Mouse (Mus musculus) lung, postnatal 36 days (tissue): Measurements from ENCODE around the gene Zcchc14.

ENCODE experiments used
- DNase-seq: peaks from one replicate; pipeline ENCODE4 v3.0.0; 2022; ENCODE audit warnings: mixed read lengths

The Zcchc14 gene

GRCm38 (mm10) chr8:121583653-121584052, 69.0 kb downstream of the Zcchc14 start:
- peak; percentile 62 for DNase-seq

GRCm38 (mm10) chr8:121580465-121580864, 72.2 kb downstream of the Zcchc14 start:
- DNase-seq = peak; percentile 83

GRCm38 (mm10) chr8:121578676-121579451, 73.8 kb downstream of the Zcchc14 start, which contains the start of gene Fbxo31:
Gene Fbxo31, minus strand, starts transcription at chr8:121578806.
- DNase-seq = peak; percentile 94

DNA sequence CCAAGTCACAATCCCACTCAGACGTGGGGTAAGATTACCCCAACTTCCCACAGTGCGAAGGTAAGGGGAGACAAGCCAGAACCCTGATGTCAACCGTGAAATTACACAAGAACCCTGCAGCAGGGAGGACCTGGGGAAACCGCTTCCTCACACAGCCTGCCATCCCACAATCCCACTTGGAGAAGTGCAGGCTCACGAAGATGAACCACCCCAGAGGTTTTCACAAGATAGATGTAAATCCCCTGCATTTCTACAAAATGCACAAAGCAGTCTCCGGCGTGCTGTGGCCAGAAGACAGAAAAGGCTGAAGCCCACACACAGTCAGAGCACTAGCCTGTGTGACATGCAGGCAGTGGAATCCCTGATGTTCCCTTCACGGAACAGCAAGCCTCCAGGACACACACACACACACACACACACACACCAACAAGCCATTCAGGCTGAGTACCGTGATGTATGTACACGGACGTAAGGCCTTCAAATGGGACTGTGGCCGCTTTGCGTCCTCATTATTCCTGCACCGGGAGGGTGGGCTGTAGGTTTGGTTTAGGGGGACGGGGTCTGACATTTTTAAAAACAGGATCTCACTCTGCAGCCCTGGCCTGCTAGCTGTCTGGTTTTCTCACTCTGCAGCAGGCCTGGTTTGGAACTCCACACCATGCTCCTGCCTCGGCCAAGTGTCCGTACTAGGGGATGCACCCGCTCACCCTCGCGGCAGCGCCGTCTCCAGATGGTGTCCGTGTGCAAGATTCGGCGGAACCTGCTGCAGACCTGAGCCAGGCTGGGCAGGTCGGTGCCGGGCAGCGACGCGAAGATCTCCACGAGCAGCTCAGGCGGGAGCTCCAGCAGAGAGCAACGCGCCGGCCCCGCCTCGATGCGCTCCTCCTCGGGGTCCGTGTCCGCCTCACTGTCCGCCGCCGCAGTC, 74.7 kb downstream of the Zcchc14 start:
- peak; percentile 21 for DNase-seq

- no peak for DNase-seq
These were observed 77.0 kb downstream of the Zcchc14 start for GRCm38 (mm10) chr8:121575661-121576060.

- peak; percentile 91 for DNase-seq
These were observed 79.4 kb downstream of the Zcchc14 start for GRCm38 (mm10) chr8:121573275-121573674.

DNA sequence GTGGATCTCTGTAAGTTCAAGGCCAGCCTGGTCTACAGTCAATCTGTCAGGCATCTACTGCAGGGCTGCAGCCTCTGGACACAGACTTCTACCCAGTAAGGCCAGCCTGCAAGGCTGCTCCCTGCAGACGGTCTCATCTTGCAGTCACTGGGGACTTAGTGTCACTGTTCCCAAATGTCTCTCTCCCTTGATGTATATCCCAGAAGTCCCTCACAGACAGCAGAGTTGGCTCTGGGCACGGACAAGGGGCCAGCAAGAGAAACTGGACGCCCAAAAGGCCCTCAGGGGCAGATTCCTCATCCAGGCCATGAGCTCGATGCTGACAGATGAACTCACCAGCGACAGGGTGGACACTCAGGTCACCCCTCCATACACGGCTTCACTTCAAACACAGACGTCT, 80.6 kb downstream of the Zcchc14 start:
- DNase-seq = no peak

DNA sequence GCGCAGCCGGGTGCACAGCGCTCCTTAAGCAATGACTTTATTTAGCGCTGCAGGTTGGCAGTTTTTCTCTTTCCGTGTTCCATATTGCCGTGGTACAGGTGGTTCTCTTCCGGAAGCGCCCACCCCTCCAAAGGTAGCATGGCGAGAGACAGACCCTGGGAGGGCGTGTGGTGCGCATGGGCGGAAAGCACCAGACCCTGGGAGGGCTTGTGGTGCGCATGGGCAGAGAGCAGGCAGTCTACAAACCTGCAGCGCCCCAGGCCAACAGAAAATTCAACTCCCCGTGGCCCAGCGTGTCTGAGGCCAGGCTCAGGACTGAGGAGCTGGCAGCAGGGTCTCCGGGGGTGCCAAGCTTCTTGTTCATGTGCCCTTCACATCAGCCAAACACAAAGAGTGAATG, 81.9 kb downstream of the Zcchc14 start:
- no peak for DNase-seq

DNA sequence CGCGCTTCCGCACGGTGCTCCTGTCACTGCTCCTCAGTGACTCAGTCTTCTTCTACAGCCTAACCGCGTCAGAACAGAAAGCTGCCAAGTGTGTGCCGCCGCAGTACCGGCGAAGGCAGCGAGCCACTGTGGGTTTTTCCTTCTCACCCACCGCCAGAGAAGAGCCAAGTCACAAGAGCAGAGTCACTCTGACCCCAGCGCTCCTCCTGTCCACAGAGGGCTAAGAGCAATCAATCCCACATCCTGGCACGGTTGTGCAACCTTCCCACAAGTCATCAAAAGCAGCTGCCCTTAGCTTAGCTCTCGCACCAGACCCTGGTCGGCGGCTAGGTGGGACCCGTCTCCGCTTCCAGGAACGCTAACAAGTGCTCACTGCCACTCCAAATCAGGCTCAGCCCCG, 82.4 kb downstream of the Zcchc14 start:
- peak; percentile 84 for DNase-seq

- DNase-seq = no peak
These were observed 84.4 kb downstream of the Zcchc14 start for GRCm38 (mm10) chr8:121568321-121568720.

DNA sequence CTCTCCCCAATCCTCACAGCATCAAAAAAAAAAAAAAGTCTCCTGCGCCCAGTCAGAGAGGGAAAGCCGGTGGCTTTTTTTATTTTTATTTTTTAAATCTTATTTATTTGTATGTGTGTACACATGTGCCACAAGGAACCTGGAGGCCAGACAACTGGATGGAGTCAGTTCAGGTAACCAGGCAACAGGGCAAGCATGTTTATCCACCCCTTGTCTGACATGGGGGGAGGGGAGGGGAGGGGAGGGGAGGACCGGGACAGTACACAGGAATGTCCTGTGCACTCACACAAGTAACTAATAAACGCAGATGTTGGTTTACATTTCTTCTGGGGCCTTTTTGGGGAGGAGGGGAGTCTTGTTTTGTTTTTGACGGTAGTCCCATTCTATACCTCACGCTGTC, 89.0 kb downstream of the Zcchc14 start:
- peak; percentile 15 for DNase-seq

DNA sequence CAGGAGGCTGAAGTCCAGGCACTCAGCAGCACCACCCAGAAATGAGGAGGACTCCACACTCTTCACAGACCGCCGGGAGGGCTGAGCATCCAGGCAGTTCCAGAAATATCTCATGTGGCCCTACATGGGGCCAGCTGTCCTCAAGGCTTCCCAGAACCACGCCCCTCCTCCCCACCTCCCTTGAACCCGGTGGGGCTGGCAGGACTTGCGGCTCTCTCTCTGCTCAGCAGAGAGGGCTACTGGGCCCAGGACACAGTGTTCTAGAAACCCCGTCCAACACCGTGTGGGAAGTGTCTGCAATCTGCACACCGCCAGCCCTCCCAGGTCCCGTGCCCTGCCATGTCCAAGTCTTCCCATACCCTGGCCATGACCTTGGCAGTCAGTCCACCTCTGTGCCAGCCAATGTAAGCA, 89.8 kb downstream of the Zcchc14 start:
- DNase-seq = peak; percentile 87

GRCm38 (mm10) chr8:121561636-121562345, 90.9 kb downstream of the Zcchc14 start:
- peak; percentile 65 for DNase-seq

DNA sequence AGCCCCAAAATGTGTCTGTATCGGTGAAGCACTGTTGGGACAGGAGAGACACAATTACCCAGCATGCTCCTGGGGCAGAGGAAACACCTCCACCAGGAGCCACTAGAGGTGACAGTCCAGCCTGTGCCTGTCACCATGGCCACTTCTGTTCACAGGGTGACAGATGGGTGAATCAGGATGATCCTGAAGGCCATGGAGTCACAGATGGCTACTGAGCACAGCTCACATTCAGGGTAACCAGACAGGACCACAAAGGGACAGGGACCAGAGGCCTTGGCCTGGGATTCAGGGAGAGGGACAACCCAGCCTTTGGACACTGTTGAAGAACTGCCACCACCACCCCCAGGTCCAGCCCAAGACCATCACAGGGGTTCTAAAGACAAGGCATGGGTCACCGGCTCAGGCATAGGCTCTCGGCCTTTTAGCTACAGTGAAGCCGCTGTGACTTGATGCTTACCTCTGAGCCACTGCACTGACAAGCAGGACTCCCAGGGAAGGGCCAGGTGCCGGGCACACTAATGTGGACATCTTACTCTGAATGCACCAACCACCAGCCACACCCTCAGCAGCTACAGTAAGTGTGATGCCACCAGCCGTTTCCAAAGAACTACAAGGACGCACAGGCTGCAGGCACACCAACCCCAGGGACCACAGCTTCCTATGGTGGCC, 92.1 kb downstream of the Zcchc14 start:
- no peak for DNase-seq

DNA sequence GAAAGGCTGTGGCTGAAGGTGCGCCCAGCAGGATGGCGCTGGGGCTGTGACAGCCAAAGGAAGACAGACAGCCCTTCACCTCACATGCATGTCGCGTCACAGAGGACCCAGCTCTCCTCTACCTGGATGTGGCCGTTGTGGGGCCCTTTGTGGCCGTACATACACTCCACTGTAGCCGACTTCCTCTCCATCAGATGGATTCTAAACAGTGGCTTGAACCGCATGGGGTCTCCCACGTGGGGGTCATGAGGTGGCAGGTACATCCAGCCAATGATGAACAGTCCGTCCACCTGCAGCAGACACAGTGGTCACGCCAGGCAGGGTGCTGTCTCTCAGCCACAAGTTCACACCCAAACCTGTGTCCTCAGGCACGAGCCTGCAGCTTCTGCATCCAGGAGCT, 92.9 kb downstream of the Zcchc14 start:
- no peak for DNase-seq

- DNase-seq = no peak
These were observed 94.2 kb downstream of the Zcchc14 start for GRCm38 (mm10) chr8:121558538-121558937.

DNA sequence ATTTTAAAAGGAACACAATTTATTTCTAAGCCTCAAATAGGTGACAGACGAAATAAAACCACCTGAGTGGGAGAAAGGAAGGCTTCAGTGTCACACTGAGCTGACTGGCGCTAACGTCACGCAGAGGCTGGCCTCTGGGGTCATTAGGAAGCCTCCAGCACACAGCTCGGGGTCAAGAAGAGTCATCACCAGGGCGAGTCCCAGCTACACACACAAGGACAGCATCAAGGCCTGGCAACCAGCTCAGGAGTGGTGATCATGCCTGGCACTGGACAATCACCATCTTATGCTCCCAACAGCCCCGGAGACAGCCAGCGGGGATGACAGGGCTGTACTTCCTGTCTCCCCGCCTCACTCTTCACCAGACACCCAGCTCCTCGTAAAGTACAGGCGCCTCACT, 95.0 kb downstream of the Zcchc14 start:
- no peak for DNase-seq

GRCm38 (mm10) chr8:121553831-121554475, 98.7 kb downstream of the Zcchc14 start:
- DNase-seq = no peak

- peak; percentile 44 for DNase-seq
These were observed 100.2 kb downstream of the Zcchc14 start for GRCm38 (mm10) chr8:121552506-121552905.

DNA sequence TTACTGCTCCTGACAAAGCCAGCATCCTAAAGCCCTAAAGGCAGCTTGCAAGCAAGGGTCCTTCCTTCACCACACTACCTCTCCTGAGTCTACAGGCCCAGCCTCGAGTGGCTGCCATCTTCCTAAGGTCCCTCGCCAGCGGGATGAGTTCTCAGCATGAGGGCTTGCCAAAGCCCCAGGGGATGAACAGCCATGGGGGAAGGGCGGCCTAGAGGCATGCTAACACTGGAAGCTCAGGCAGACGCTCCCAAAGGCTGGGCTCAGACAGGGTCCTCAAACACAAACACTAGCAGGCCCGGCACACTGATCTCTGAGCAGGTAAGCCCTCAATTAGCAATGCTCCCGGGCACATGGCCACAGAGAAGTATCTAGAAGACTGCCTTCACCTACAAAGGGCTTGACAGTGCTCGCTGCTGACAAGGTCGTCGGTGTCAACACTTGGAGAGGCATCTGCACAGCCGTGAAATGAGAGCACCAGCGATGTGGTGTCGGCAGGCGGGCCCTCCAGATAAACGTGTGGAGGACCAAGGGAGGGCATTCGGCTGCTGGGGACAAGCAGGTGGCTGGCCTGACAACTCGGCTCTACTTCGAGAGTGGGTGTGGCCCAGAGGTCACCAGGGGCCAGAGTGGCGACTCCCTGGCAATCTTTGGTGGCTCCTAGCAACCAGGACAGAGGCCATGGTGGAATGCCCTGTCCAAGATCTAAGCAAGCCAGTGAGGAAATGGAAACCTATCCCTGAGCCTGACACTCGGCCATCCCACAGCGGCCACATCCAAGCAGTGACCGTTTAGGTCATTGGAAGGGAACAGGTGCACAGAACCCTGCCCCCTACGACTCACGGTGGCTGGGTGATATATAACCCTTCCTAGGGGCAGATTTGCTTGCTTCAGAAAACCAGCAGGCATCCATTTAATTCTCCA, 101.4 kb downstream of the Zcchc14 start:
- no peak for DNase-seq

DNA sequence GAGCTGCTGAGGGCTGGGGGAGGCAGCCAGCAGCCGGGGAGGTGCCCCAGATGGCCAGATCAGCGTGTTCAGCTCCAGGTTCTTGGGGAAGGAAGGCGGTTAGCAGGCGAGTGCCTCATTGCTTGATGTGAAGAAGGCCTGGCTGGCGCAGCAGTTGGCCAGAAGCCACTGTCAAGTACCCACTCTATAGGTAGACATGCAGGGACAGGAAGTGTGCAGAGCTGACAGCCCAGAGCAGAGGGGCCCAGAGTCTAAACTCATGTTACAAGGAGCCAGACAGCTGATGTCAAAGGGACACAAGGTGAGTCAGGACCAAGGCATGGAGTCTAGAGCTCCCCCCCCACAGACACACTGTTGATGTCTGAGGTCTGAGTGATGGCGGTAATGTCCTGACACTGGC, 102.6 kb downstream of the Zcchc14 start:
- peak; percentile 50 for DNase-seq
